Mouse (Mus musculus): ENCODE results near the gene Mcee. TPM values are rescaled to one million over a fixed set of nuclear protein-coding genes. Genes with fewer than 3 reads are reported as not detected.

Mcee gene
- polyA plus RNA-seq, 1 experiment from 2014 or later, result 46.1 TPM

DNA sequence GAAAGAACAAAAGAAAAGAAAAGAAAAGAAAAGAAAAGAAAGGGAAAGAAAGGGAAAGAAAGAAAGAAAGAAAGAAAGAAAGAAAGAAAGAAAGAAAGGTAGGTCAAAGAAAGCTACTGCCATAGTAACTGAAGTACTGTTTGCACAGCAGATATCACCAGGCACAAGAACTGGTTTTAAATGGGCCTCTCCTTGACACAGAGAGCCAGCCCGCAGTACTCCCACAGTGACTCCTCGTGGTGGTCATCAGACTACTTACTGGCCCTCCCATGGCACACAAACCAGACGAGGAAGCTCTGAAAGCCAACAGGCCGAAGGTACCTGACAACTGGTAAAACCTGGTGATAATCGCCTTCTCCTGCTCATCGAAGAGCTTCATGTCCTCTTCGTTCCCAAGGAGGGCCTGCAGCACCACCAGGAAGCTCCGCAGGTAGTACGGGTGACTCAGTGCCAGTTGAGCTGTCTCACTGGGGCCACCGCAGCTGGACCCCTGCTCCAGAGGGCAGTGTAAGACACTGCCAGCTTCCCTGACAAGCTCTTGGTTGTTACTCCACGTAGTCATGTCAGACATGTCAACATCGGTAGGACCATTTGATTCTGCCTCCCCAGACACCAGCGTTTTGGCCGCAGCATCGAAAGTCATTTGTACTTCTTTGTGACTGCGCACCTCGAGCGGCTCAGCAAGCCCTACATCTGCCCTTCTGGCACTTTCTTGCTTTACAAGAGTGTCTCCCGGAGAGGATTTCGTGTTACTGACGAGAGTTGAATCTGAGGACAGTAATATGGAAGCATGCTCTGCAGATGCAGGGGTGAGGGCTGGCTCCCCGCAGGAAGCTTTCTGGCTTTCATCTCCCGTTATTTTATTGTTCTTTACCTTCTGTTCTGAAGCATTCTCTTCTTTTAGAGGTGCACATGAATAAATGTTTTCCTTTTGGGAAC lies 20.2 kb upstream of the Mcee start:
- Histone ChIP-seq H3K27me3 (no peaks in the 10 kb centered on the region), H3K27ac (no peak overlapping the region), H3K9me3 (replicated peaks) (no peaks in the 10 kb centered on the region), H3K4me1 (peaks cover 8% of the 10 kb centered on the region), H3K4me3 (no peak overlapping the region), H3K4me2 (replicated peaks) (no peak overlapping the region), H3K36me3 (peaks cover 23% of the 10 kb centered on the region), H3K9ac (no peak overlapping the region)
- no peak for ATAC-seq (ENCODE audit: low FRiP score)
- 90% methylated on average over 23 of the region's 23 CpGs for WGBS

DNA sequence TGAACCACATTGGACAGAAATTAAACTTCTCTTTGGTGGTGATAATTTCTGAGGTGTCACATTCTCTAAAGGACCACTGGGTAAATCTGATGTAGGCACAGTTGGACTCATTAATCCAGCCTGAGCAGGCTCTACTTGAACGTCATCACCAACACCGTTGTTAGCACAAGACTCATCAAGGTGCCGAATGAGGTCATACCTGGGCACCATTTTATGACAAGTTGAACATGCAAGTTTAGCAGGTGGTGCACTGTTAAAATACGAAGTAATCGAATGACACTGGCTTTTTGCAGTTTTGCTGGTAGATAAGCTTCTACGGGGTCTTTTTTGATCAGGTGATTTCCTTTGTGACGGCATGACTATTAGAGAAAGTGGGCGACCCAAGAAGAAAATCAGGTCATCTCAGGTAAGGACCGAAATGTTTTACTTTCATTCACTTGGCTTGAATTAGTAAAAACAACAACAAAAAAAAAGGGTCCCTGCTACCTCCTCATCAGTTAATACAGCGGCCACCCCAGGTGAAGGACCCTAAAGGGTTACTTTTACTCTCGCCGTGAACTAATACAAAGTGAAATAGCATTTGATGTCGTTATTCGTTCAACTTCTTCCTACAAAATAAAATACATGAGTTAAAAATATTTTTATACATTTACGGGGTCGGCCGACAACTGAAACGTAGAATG lies 19.1 kb upstream of the Mcee start:
- Histone ChIP-seq H3K36me3 (peaks cover 31% of the 10 kb centered on the region), H3K27me3 (no peaks in the 10 kb centered on the region), H3K9me3 (replicated peaks) (no peaks in the 10 kb centered on the region), H3K27ac (peak overlapping the region; percentile 94), H3K4me3 (peak overlapping the region; percentile 66), H3K4me2 (replicated peaks) (peak overlapping the region; percentile 56), H3K4me1 (peaks cover 8% of the 10 kb centered on the region), H3K9ac (peak overlapping the region; percentile 71)
- WGBS, result 17% methylated on average over 18 of the region's 18 CpGs
- ATAC-seq (ENCODE audit: low FRiP score), result peak; percentile 26; the same call in 1 of the 2 replicates

DNA sequence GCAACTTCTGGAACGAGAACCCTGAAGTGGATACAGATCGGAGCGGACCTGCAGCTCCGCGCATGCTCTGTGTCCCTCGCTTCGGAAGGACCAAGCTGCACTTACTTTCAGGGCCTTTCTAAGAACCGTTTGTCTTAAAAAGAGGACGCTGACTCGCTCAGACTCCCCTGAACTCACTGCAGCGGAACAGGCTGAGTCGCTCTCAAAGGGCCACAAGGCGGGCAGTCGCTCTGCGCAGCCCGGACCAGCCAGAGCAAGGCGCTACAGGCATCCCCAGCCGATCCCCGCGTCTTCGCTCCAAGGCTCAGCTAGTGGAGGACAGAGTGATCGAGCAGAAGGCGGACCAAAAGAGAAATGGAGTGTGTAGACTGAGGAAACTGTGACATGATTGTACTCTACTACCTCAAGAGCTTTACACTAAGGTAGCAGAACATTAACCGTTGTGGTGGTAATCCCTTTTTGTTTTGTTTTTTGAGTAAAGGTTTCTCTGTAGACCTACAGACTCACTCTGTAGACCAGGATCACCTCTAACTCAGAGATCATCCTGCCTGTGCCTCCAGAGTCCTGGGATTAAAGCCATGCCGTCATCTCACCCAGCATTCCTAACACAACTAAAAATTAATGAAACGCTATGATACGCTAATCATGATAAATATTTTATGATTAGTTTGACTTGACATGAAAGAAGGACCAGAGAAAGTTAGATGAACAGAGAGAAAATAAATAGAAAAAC lies 18.4 kb upstream of the Mcee start, which contains the start of gene Fan1:
Gene Fan1 (minus strand): TSS at position 266 of the 733 bp plus-strand sequence.
- Histone ChIP-seq H3K27me3 (no peaks in the 10 kb centered on the region), H3K4me1 (peaks cover 8% of the 10 kb centered on the region), H3K4me2 (replicated peaks) (peak within 1 kb of the TSS; percentile 56), H3K4me3 (peak within 1 kb of the TSS; percentile 66), H3K36me3 (peaks cover 29% of the 10 kb centered on the region), H3K27ac (peak within 1 kb of the TSS; percentile 94), H3K9me3 (replicated peaks) (no peaks in the 10 kb centered on the region), H3K9ac (peak within 1 kb of the TSS; percentile 71)
- ATAC-seq (ENCODE audit: low FRiP score), result peak; percentile 95
- 5% methylated on average over 27 of the region's 27 CpGs for WGBS

GRCm38 (mm10) chr7:64391479-64391878 lies 928 bp upstream of the Mcee start:
- Histone ChIP-seq H3K27ac (peak overlapping the region; percentile 52; the same call in 1 of the 2 replicates), H3K27me3 (no peaks in the 10 kb centered on the region)
- WGBS, result 4% methylated on average over 8 of the region's 8 CpGs

GRCm38 (mm10) chr7:64392819-64393151 lies 378 bp downstream of the Mcee start:
- Histone ChIP-seq H3K27ac (peak overlapping the region; percentile 76), H3K36me3 (peaks cover 19% of the 10 kb centered on the region), H3K4me1 (peaks cover 11% of the 10 kb centered on the region), H3K4me3 (peak overlapping the region; percentile 65), H3K9me3 (replicated peaks) (no peaks in the 10 kb centered on the region), H3K4me2 (replicated peaks) (peak overlapping the region; percentile 81), H3K9ac (peak overlapping the region; percentile 79), H3K27me3 (no peaks in the 10 kb centered on the region)
- WGBS, result 2% methylated on average over 15 of the region's 15 CpGs
- no peak for ATAC-seq (ENCODE audit: low FRiP score)

More at GRCm38 (mm10) chr7:64391479-64391878, 928 bp upstream of the Mcee start:
- Histone ChIP-seq H3K4me3 (peak overlapping the region; percentile 65), H3K9ac (peak overlapping the region; percentile 63), H3K9me3 (replicated peaks) (no peaks in the 10 kb centered on the region), H3K36me3 (peaks cover 24% of the 10 kb centered on the region), H3K4me1 (peaks cover 11% of the 10 kb centered on the region), H3K4me2 (replicated peaks) (peak overlapping the region; percentile 81)
- no peak for ATAC-seq (ENCODE audit: low FRiP score)

GRCm38 (mm10) chr7:64400725-64401124 lies 8.3 kb downstream of the Mcee start:
- Histone ChIP-seq H3K4me2 (replicated peaks) (no peak overlapping the region), H3K9me3 (replicated peaks) (no peaks in the 10 kb centered on the region), H3K27ac (no peak overlapping the region), H3K27me3 (no peaks in the 10 kb centered on the region), H3K9ac (no peak overlapping the region), H3K36me3 (peaks cover 2% of the 10 kb centered on the region; the same call in 1 of the 2 replicates), H3K4me1 (no peaks in the 10 kb centered on the region), H3K4me3 (no peak overlapping the region)
- WGBS, result 85% methylated on average over 1 of the region's 1 CpGs
- ATAC-seq (ENCODE audit: low FRiP score), result no peak

GRCm38 (mm10) chr7:64402452-64402851 lies 10.0 kb downstream of the Mcee start:
- 92% methylated on average over 4 of the region's 4 CpGs for WGBS
- Histone ChIP-seq H3K27me3 (no peaks in the 10 kb centered on the region), H3K36me3 (peaks cover 2% of the 10 kb centered on the region; the same call in 1 of the 2 replicates), H3K27ac (no peak overlapping the region), H3K9me3 (replicated peaks) (no peaks in the 10 kb centered on the region), H3K4me1 (no peaks in the 10 kb centered on the region), H3K4me2 (replicated peaks) (no peak overlapping the region), H3K9ac (no peak overlapping the region), H3K4me3 (no peak overlapping the region)
- ATAC-seq (ENCODE audit: low FRiP score), result no peak

DNA sequence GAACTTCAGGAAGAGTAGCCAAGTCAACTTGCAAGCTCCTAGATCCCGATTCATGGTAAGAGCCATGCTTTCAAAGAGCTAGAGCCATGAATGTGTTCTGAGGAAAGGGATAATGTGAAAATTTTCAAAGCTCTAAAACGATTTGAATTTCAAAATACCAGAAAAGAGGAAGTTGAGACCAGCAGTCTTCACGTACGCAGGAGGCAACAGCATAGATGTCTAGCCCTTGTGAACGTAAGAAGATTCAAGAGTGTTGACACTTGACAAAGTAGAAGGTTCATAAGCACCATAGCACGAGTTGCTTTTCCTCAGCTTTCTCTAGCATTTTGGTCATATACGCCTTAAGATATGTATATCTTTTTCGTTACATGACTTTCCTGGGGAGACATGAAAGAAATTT lies 11.6 kb downstream of the Mcee start:
- ATAC-seq (ENCODE audit: low FRiP score), result no peak
- H3K9ac ChIP-seq, result no peak overlapping the region
- no peaks in the 10 kb centered on the region for H3K4me1 ChIP-seq
- no peak overlapping the region for H3K27ac ChIP-seq
- peaks cover 2% of the 10 kb centered on the region; the same call in 1 of the 2 replicates for H3K36me3 ChIP-seq
- no peaks in the 10 kb centered on the region for H3K27me3 ChIP-seq
- no peak overlapping the region for H3K4me3 ChIP-seq
- H3K4me2 ChIP-seq (replicated peaks), result no peak overlapping the region
- H3K9me3 ChIP-seq (replicated peaks), result no peaks in the 10 kb centered on the region
- WGBS, result 91% methylated on average over 8 of the region's 8 CpGs

DNA sequence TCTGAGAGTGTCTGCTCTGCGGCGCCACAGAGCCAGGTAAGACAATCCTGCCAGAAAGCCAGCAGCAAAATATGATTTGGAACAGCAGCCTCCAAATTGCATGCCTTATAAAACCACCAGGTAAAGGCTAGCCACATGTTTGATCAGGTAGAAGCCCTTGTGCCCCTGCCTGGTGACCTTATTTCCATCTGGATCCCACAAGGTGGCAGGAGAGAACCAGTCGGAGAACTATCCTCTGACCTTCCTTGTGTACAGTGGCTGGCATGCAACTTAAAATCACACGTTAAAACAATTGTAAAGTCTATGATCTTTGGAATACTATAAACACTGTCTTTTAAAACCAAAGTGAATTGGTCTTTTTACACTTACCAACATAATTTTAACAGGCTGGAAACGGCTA lies 32.5 kb downstream of the Mcee start:
- H3K27me3 ChIP-seq, result no peaks in the 10 kb centered on the region
- H3K9ac ChIP-seq, result no peak overlapping the region
- no peak for ATAC-seq (ENCODE audit: low FRiP score)
- WGBS, result 64% methylated on average over 5 of the region's 5 CpGs
- H3K4me3 ChIP-seq, result no peak overlapping the region
- H3K27ac ChIP-seq, result no peak overlapping the region
- no peaks in the 10 kb centered on the region for H3K4me1 ChIP-seq
- no peaks in the 10 kb centered on the region for H3K36me3 ChIP-seq
- no peak overlapping the region for H3K4me2 ChIP-seq (replicated peaks)
- H3K9me3 ChIP-seq (replicated peaks), result no peaks in the 10 kb centered on the region

DNA sequence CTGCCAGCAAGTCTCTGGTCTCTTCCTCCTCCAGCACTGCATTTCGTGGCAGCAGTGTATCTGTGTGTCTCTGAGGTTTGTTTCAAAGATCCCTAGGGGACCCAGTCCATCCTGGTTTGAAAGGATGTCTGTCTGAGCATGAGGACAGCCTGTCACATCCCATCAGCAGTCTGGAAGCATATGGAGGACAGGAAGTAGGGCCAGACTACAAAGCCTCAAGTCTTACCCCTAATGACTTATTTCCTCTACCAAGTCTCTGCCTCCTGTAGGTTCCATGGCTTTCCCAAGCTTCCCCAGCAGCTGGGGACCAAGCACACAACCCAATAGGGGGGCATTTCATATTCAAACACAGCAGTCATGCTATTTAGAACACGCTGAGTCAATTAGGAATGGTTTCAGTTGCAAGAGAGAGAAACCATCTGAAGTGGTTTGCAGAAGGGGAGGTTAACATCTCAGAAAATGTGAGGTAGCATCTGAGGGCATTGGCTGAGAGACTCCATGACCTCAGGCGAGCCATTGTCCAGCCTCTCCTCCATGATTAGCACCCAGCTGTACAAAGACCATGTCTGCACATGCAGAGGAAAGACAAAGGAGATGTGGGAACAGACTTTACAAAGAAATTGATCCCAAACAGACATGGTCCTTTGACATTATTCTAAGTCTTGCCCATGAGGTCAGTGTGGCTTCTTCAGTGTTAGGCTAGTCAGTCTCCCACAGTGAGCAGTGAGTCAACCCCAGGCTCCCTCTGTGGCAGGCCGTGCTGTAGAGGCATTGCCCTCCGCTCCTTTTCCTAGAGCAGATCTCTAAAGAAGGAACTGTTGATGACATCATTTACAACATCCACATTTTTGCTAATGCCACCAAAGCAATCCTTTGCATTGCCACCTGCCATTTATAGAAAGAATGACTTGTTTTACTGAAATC lies 47.5 kb downstream of the Mcee start:
- Histone ChIP-seq H3K4me1 (peaks cover 5% of the 10 kb centered on the region; the same call in 1 of the 2 replicates), H3K36me3 (no peaks in the 10 kb centered on the region), H3K9ac (no peak overlapping the region), H3K4me2 (replicated peaks) (no peak overlapping the region), H3K4me3 (no peak overlapping the region), H3K27ac (peak overlapping the region; percentile 35; the same call in 1 of the 2 replicates), H3K9me3 (replicated peaks) (no peaks in the 10 kb centered on the region), H3K27me3 (no peaks in the 10 kb centered on the region)
- peak; percentile 83 for ATAC-seq (ENCODE audit: low FRiP score)
- WGBS, result 37% methylated on average over 5 of the region's 5 CpGs

- Histone ChIP-seq H3K9me3 (replicated peaks) (no peaks in the 10 kb centered on the region), H3K4me1 (peaks cover 5% of the 10 kb centered on the region; the same call in 1 of the 2 replicates), H3K27ac (no peak overlapping the region), H3K36me3 (no peaks in the 10 kb centered on the region), H3K4me2 (replicated peaks) (no peak overlapping the region), H3K27me3 (no peaks in the 10 kb centered on the region), H3K4me3 (no peak overlapping the region), H3K9ac (no peak overlapping the region)
- no peak for ATAC-seq (ENCODE audit: low FRiP score)
- WGBS, result 77% methylated on average over 8 of the region's 8 CpGs
These were observed 48.1 kb downstream of the Mcee start for GRCm38 (mm10) chr7:64440519-64440918.
